Mouse (Mus musculus) embryonic facial prominence, embryonic 10.5 days (tissue): ENCODE measurements at regions not wholly inside any gene's neighbourhood (a gene's known extent, or its start where the extent isn't known, plus 50 kb on each side); places are given as distances from the start of the nearest gene placed in this dataset.
A peak's percentile ranks its signal among the peaks of the same experiment; 100 is the strongest.

Source experiments
- DNase-seq: peaks from one replicate; pipeline ENCODE4 v3.0.0-alpha.2; 2017; ENCODE audit warnings: low spot score
- H3K27ac ChIP-seq: fragments of 300-500 bp; sonication (generic); replicated peaks from 2 replicates; pipeline ENCODE4 v1.5.1; 2016; ENCODE audit warnings: mild to moderate bottlenecking
- H3K27me3 ChIP-seq: fragments of 300-500 bp; sonication (generic); replicated peaks from 2 replicates; pipeline ENCODE4 v1.6.1; 2016; ENCODE audit warnings: low read depth, mild to moderate bottlenecking; ENCODE audit not compliant: poor library complexity, severe bottlenecking
- H3K36me3 ChIP-seq: fragments of 300-500 bp; sonication (generic); replicated peaks from 2 replicates; pipeline ENCODE4 v1.6.1; 2016; ENCODE audit warnings: mild to moderate bottlenecking, moderate library complexity
- H3K4me1 ChIP-seq: fragments of 300-500 bp; sonication (generic); 2 replicates; pipeline ENCODE4 v1.6.1; 2016
- H3K4me3 ChIP-seq: fragments of 300-500 bp; sonication (generic); 2 replicates; pipeline ENCODE4 v1.5.1; 2016; ENCODE audit warnings: mild to moderate bottlenecking, moderate library complexity
- H3K9me3 ChIP-seq: fragments of 300-500 bp; sonication (generic); 2 replicates; pipeline ENCODE4 v1.6.1; 2016; ENCODE audit warnings: mild to moderate bottlenecking
- WGBS: fragments of 180-500 bp; shearing (Covaris S2); methylation state at CpG from one replicate; pipeline ENCODE4 v1.1.7; 2016; 5-methylcytosine and 5-hydroxymethylcytosine counted together

GRCm38 (mm10) chr4:33552856-33553255 is 242.7 kb downstream of the Rngtt start:
- Histone ChIP-seq H3K4me3 (no peak overlapping the region), H3K4me1 (peaks cover 25% of the 10 kb centered on the region)
- WGBS, result 82% methylated on average over 9 of the region's 9 CpGs

GRCm38 (mm10) chr4:33554606-33555005 is 244.5 kb downstream of the Rngtt start:
- Histone ChIP-seq H3K36me3 (no peaks in the 10 kb centered on the region), H3K9me3 (no peaks in the 10 kb centered on the region), H3K27me3 (peaks cover 23% of the 10 kb centered on the region), H3K27ac (no peak overlapping the region), H3K4me3 (no peak overlapping the region), H3K4me1 (peaks cover 18% of the 10 kb centered on the region)
- 35% methylated on average over 6 of the region's 6 CpGs for WGBS
- DNase-seq, result no peak

More at GRCm38 (mm10) chr4:33552856-33553255, 242.7 kb downstream of the Rngtt start:
- H3K27me3 ChIP-seq, result peaks cover 23% of the 10 kb centered on the region
- H3K9me3 ChIP-seq, result no peaks in the 10 kb centered on the region
- no peak overlapping the region for H3K27ac ChIP-seq
- H3K36me3 ChIP-seq, result no peaks in the 10 kb centered on the region
- no peak for DNase-seq

- Histone ChIP-seq H3K27me3 (peaks cover 23% of the 10 kb centered on the region), H3K27ac (no peak overlapping the region), H3K9me3 (no peaks in the 10 kb centered on the region), H3K4me3 (peak overlapping the region; percentile 33; the same call in 1 of the 2 replicates), H3K4me1 (peaks cover 13% of the 10 kb centered on the region), H3K36me3 (no peaks in the 10 kb centered on the region)
- WGBS, result 5% methylated on average over 14 of the region's 14 CpGs
- DNase-seq, result peak; percentile 19
These were observed 245.3 kb downstream of the Rngtt start for GRCm38 (mm10) chr4:33555231-33555933.

- Histone ChIP-seq H3K27me3 (peaks cover 23% of the 10 kb centered on the region), H3K9me3 (no peaks in the 10 kb centered on the region), H3K36me3 (no peaks in the 10 kb centered on the region), H3K27ac (no peak overlapping the region), H3K4me1 (peaks cover 13% of the 10 kb centered on the region), H3K4me3 (peak overlapping the region; percentile 33; the same call in 1 of the 2 replicates)
- no peak for DNase-seq
- 38% methylated on average over 12 of the region's 12 CpGs for WGBS
These were observed 245.9 kb downstream of the Rngtt start for GRCm38 (mm10) chr4:33555966-33556365.

GRCm38 (mm10) chr4:33556661-33557540 is 246.8 kb downstream of the Rngtt start:
- H3K27ac ChIP-seq, result no peak overlapping the region
- no peak overlapping the region for H3K4me3 ChIP-seq
- H3K9me3 ChIP-seq, result no peaks in the 10 kb centered on the region
- H3K36me3 ChIP-seq, result no peaks in the 10 kb centered on the region
- peaks cover 13% of the 10 kb centered on the region for H3K4me1 ChIP-seq
- H3K27me3 ChIP-seq, result peaks cover 23% of the 10 kb centered on the region
- 81% methylated on average over 12 of the region's 12 CpGs for WGBS
- no peak for DNase-seq

GRCm38 (mm10) chr4:33570274-33570673 is 260.2 kb downstream of the Rngtt start:
- H3K27me3 ChIP-seq, result no peaks in the 10 kb centered on the region
- no peaks in the 10 kb centered on the region for H3K9me3 ChIP-seq
- no peak overlapping the region for H3K4me3 ChIP-seq
- no peak overlapping the region for H3K27ac ChIP-seq
- H3K36me3 ChIP-seq, result no peaks in the 10 kb centered on the region
- 81% methylated on average over 5 of the region's 5 CpGs for WGBS
- no peaks in the 10 kb centered on the region for H3K4me1 ChIP-seq
- DNase-seq, result no peak

GRCm38 (mm10) chr4:33571351-33571750 is 261.2 kb downstream of the Rngtt start:
- no peak overlapping the region for H3K4me3 ChIP-seq
- H3K9me3 ChIP-seq, result no peaks in the 10 kb centered on the region
- no peaks in the 10 kb centered on the region for H3K4me1 ChIP-seq
- no peaks in the 10 kb centered on the region for H3K36me3 ChIP-seq
- no peaks in the 10 kb centered on the region for H3K27me3 ChIP-seq
- no peak for DNase-seq
- WGBS, result 75% methylated on average over 6 of the region's 6 CpGs
- no peak overlapping the region for H3K27ac ChIP-seq

GRCm38 (mm10) chr4:33577631-33578030 is 267.5 kb downstream of the Rngtt start:
- Histone ChIP-seq H3K4me1 (no peaks in the 10 kb centered on the region), H3K27me3 (no peaks in the 10 kb centered on the region), H3K27ac (no peak overlapping the region), H3K9me3 (peaks cover 8% of the 10 kb centered on the region; the same call in 1 of the 2 replicates), H3K4me3 (no peak overlapping the region), H3K36me3 (no peaks in the 10 kb centered on the region)
- 89% methylated on average over 6 of the region's 6 CpGs for WGBS
- peak; percentile 1 for DNase-seq

- WGBS, result 88% methylated on average over 8 of the region's 8 CpGs
These were observed 270.4 kb downstream of the Rngtt start for GRCm38 (mm10) chr4:33580491-33580890.

GRCm38 (mm10) chr4:33581180-33581591 is 271.1 kb downstream of the Rngtt start:
- no peaks in the 10 kb centered on the region for H3K36me3 ChIP-seq
- H3K9me3 ChIP-seq, result peaks cover 8% of the 10 kb centered on the region; the same call in 1 of the 2 replicates
- H3K27ac ChIP-seq, result no peak overlapping the region
- DNase-seq, result no peak
- WGBS, result 88% methylated on average over 15 of the region's 15 CpGs
- peaks cover 5% of the 10 kb centered on the region for H3K4me1 ChIP-seq
- H3K27me3 ChIP-seq, result peaks cover 5% of the 10 kb centered on the region; the same call in 1 of the 2 replicates
- no peak overlapping the region for H3K4me3 ChIP-seq

More at GRCm38 (mm10) chr4:33580491-33580890, 270.4 kb downstream of the Rngtt start:
- no peaks in the 10 kb centered on the region for H3K36me3 ChIP-seq
- peaks cover 8% of the 10 kb centered on the region; the same call in 1 of the 2 replicates for H3K9me3 ChIP-seq
- no peak overlapping the region for H3K4me3 ChIP-seq
- no peak overlapping the region for H3K27ac ChIP-seq
- H3K4me1 ChIP-seq, result no peaks in the 10 kb centered on the region
- DNase-seq, result no peak
- peaks cover 3% of the 10 kb centered on the region; the same call in 1 of the 2 replicates for H3K27me3 ChIP-seq

- Histone ChIP-seq H3K9me3 (peaks cover 8% of the 10 kb centered on the region; the same call in 1 of the 2 replicates), H3K4me1 (peaks cover 13% of the 10 kb centered on the region), H3K27me3 (peaks cover 5% of the 10 kb centered on the region; the same call in 1 of the 2 replicates), H3K27ac (no peak overlapping the region), H3K36me3 (no peaks in the 10 kb centered on the region), H3K4me3 (no peak overlapping the region)
- no peak for DNase-seq
- 90% methylated on average over 17 of the region's 17 CpGs for WGBS
These were observed 271.8 kb downstream of the Rngtt start for GRCm38 (mm10) chr4:33581766-33582525.
